Mouse (Mus musculus): ENCODE measurements around the gene Igfn1.

DNA sequence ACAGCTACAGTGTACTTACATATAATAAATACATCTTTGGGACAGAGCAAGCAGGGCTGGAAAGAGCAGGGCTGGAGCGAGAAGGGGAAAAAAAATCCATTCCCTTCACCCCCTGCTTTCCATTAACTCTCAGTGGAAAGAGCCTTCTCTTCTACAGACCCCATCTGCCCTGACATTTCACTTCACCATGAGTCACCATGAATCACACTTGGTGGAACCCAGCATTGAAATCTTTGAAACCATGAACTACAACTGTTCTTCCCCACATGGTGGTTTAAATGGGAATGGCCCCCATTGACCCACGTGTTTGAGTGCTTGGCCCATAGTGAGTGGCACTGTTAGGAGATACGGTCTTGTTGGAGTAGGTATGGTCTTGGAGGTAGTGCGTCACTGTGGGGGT, 4.1 kb upstream of the Igfn1 start:
- no peak for TF ChIP-seq CEBPB (IDR thresholded peaks at IDR 0.05; ENCODE audit: insufficient read depth, poor library complexity, severe bottlenecking)
- no peak for TF ChIP-seq POLR2A (IDR thresholded peaks at IDR 0.05; ENCODE audit: insufficient read length, low read depth)
- TF ChIP-seq USF1 (IDR thresholded peaks at IDR 0.05; ENCODE audit: low read depth) = no peak
- no peak for TF ChIP-seq SRF (IDR thresholded peaks at IDR 0.05; ENCODE audit: control insufficient read depth, insufficient read length, low read depth)
- TF ChIP-seq MAX (IDR thresholded peaks at IDR 0.05; ENCODE audit: low read depth) = no peak
